Mouse (Mus musculus): ENCODE data around the gene Klrb1a.
"Not testable (repeated sequence)": the region's sequence is repeated elsewhere in the genome, so short reads cannot be mapped to it uniquely, and the experiment has no call there.

Klrb1a gene

DNA sequence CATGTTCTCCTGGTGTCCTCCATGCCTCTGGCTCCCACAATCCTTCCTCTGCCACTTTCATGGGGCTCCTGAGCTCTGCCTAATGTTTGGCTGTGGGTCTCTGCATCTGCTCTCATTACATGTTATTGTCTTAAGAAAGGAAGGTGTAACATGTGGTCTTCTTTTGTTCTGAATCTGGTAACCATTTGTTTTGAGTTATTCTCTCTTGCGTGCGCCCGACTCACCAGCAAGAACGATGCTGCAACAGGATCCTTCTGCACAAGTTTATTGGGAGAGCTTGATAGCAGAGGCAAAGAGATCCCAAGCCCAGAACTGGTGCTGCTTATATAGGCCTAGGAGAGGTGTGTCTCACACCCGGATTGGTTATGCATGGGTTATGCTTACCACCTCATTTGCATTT is at the start of gene Klrb1a:
TSS of gene Klrb1a (minus strand) at position 101 of the 400 bp plus-strand sequence.
- ChIA-PET POLR2A (interaction anchor here in 2 of 4 experiments (0.8 to 1.7 kb wide), 2 partner anchors 166 kb away, joined by 3 to 7 read pairs; partner anchors contain the start of gene Klrb1c (in 2 of the 2)), CTCF (interaction anchor here in 3 of 4 experiments (0.7 to 1.1 kb wide), 3 partner anchors 144 to 922 kb away, joined by 3 read pairs; partner anchors contain the start of gene Klrb1c (in 1 of the 3))

DNA sequence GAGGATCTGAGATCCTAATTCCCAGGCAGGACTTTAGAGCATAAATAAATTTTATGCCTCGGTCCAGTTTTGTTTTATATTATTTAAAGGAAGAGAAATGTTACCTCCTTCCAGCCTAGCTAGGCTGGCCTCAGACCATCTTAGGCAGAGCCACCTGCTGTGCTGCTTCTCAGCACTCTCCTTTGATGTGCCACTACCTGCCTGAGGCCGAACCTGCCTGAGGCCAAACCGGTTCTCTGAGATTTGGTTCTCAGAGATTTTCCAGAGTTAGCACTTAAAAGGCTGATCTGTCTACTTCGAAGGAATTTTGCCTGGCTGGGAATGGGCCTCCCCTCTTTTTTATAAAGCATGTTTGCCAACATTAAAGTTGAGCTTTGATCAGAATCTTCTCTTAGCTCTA is 46.6 kb upstream of the Klrb1a start:
- POLR2A ChIA-PET: interaction anchor here in 1 of 4 experiments (0.6 kb wide), 1 partner anchor 1177 kb away, joined by 4 read pairs; no protein-coding TSS in a partner anchor
- CTCF ChIA-PET: no interaction called here

DNA sequence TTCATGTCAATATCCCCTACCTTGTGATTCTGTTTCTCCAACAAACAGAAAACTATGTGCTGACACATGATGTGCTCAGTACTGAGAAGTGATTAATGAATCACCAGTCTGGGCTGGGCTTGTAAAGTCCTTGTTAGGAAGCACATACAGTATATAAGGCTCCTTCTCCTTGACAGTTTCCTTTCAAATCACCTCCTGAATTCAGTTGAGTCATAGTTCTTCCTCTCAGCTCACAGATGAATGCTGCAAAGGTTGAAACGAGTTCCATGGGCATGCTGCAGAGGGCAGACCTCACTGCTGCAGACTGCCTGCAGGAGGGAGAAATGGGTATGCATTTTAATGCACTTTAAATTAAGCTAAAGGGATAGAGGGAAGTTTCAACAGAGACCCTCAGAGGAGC is 38.9 kb upstream of the Klrb1a start, which contains the start of gene Clec2h:
TSS of gene Clec2h (plus strand) at position 180 of the 400 bp plus-strand sequence.
- POLR2A ChIA-PET: no interaction called here
- CTCF ChIA-PET: interaction anchor here in 1 of 4 experiments (0.8 kb wide), 1 partner anchor 33 kb away, joined by 4 read pairs; no protein-coding TSS in a partner anchor

DNA sequence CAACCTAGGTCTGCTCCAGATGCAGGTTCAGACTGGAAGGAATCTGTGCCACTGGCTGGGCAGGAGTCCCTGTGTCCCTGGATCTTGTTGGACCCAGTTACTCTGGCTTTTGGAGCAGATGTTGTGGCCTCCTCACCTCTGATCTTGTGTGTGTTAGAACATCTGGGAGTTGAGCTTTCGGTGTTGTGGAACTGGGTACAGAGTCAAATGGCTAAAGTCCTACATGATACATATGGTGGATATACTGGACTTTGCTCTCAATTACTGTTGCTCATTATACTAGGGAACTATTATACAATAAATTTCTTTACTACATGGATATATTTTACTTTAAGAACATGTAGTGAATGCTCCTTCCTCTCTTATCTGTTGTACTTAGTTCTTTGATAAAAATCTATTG is 37.9 kb upstream of the Klrb1a start:
- POLR2A ChIA-PET: interaction anchor here in 1 of 4 experiments (1.4 kb wide), 1 partner anchor 11 kb away, joined by 6 read pairs; no protein-coding TSS in a partner anchor
- CTCF ChIA-PET: no interaction called here

DNA sequence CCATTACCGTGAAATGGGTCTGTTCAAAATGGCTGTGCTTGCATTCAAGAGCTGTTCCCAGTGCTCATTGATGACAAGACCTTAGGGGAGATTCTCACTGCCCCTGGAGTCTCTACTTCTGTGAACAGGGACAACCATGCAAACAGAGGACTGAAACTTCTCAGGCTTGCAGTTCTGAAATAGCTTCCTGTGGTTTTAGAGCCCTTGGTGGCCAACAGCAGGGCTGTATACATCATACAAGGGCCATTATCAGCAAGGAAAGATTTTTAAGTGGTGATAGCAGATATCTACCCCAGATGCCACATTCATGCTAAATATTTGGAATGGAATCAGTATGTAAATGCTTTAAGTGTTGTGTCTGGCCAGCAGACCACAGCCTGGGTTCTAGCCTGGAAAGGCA is 29.6 kb upstream of the Klrb1a start:
- POLR2A ChIA-PET: no interaction called here
- CTCF ChIA-PET: no interaction called here

DNA sequence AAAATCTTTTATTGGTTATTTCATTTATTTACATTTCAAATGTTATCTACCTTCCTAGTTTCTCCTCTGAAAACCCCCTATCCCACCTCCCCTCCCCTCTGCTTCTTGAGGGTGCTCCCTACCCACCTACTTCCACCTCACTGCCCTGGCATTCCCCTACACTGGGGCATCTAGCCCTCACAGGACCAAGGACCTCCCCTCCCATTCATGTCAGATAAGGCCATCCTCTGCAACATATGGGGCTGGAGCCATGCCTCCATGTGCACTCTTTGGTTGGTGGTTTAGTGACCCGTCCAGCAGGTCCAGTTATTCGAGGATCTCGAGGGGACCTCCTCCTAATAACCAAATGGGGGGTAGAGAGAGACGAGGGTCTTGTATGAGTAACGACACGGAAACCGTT is 27.5 kb upstream of the Klrb1a start:
- CTCF ChIA-PET: interaction anchor here in 1 of 4 experiments (0.6 kb wide), 1 partner anchor 638 kb away, joined by 3 read pairs; no protein-coding TSS in a partner anchor
- POLR2A ChIA-PET: interaction anchor here in 1 of 4 experiments (1.2 kb wide), 1 partner anchor 162 kb away, joined by 3 read pairs; no protein-coding TSS in a partner anchor

DNA sequence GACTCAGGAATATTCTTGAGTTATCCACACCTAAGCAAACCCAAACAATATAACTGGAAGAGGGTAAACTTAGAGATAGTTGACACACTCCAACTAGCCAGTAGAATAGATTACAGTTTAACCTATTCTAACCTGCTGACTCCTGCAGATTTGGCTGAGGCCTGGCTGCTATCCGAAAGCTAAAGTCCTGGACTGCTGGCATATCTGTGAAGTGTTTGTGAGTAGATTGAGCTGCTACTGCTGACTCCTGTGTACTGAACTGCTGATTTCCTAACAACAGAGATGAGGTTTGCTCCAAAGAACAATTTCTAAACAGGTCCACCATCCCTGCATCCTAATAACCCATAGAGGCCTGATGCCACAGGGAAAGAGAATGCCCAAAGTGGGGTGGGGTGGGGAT is 26.9 kb upstream of the Klrb1a start:
- POLR2A ChIA-PET: interaction anchor here in 1 of 4 experiments (0.9 to 1.2 kb wide), 2 partner anchors 161 to 193 kb away, joined by 3 read pairs; no protein-coding TSS in a partner anchor
- CTCF ChIA-PET: interaction anchor here in 1 of 4 experiments (0.6 kb wide), 1 partner anchor 638 kb away, joined by 3 read pairs; no protein-coding TSS in a partner anchor

DNA sequence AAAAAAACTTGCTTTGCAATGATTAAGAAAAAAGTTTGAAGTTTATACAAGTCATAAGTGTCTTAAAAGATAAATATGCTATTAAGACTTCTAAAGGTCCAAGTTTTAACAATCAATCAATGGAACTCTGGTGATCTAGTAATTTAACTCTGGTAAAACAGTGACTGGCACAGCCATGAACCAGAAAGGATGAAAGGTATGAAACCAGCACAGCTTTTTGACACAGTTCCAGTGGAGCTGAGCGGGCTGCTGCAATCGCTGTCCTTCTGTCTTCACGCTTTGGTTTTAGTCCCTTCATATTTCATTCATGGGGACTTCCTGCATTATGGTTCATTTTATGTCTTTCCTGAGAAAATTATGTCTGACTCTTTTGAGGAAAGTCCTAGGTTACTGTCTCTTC is 26.3 kb upstream of the Klrb1a start:
- CTCF ChIA-PET: no interaction called here
- POLR2A ChIA-PET: interaction anchor here in 1 of 4 experiments (0.9 to 1.2 kb wide), 2 partner anchors 161 to 193 kb away, joined by 3 read pairs; no protein-coding TSS in a partner anchor

DNA sequence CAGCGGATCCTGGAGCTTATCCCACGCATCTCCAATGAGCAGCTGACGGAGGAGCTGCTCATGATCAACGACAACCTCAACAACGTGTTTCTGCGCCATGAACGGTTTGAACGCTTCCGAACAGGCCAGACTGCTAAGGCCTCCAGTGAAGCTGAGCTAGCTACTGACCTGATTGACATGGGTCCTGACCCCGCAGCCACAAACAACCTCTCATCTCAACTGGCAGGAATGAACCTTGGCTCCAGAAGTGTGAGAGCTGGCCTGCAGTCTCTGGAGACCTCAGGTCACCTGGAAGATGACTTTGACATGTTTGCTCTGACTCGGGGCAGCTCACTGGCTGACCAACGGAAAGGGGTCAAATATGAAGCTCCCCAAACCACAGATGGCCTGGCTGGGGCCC is 22.4 kb upstream of the Klrb1a start:
- POLR2A ChIA-PET, CTCF ChIA-PET: not testable (repeated sequence)

DNA sequence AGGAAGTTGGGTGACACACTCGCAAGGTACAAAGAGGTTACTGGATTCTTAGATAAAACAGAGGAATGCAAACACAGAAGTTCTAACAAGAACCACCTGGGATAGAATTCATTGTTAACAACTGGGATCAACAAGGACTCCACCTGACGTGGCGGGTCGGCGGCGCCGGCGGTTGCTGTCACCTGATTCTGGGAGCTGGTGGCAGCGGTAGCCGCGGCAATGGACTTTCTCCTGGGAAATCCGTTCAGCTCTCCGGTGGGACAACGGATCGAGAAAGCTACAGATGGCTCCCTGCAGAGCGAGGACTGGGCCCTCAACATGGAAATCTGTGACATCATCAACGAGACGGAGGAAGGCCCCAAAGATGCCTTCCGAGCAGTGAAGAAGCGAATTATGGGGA is 21.4 kb upstream of the Klrb1a start:
- POLR2A ChIA-PET: not testable (repeated sequence)

DNA sequence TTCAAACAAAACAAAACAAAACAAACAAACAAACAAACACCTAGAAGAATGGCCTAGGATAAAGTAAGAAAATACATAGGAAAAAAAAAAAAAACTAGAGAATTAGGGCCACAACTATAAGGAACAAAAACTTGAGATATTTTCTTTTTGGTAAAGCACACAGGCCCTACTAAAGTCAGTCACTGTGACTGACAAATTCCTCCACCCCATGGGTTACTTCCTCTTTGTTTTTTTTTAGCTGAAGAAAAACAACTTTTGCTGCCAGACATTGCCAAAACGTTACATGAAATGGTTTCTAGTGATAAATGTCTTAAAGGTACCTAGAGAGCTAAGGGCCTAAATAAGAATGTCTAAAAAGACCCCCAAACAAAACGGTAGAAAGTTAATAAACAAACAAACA is 20.7 kb upstream of the Klrb1a start:
- ChIA-PET CTCF (no interaction called here), POLR2A (interaction anchor here in 1 of 4 experiments (0.7 kb wide), 1 partner anchor 411 kb away, joined by 3 read pairs; no protein-coding TSS in a partner anchor)

More for the DNA sequence above, 21.4 kb upstream of the Klrb1a start:
- CTCF ChIA-PET: not testable (repeated sequence)

DNA sequence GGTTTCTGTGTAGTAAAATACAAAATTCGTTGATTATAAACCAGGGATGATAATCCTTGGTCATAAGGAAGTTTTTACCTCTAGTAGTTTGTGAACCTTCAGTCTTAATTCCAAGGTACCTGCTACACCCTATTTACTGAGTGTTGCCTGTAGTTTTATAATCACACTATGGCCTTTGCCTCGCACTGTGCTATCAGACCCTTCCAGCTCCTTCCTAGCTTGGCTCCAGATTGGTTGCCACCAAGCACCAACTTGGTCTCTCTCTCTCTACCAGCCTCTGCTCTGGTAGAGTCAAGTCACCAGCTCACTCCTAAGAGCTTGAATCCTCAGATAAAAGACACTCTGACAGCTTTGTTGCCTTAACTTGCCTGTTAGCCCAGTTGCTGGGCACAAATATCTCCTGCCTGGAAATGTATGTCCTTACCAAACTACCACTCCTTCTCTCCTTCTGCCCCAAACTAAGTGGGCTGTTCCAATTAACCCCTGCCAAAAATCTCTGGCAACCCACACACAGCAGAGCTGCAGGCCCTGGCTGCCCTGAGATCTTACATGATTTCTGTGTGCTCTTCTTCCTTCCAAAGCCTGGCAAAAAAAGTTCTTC is 17.9 kb upstream of the Klrb1a start:
- CTCF ChIA-PET: interaction anchor here in 2 of 4 experiments (0.7 to 1.0 kb wide), 2 partner anchors 11 to 132 kb away, joined by 4 to 6 read pairs; no protein-coding TSS in a partner anchor
- POLR2A ChIA-PET: no interaction called here

DNA sequence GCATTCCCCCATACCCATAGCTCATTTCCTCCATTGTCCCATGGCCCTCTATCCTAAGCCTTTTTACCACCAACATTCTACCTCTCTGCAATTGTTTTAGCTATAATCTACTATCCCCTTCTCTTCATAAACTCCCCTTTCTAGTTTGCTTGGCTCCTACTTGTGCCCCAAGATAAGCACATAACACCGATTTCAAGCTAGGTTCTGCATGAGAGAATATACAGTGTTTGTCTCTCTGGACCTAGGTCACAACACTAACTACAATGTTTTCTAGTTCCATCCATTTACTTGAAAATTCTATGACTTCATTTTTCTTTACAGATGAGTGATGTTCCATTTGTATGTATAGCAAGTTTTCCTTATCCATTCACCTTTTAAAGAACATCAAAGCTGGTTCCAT is 17.3 kb upstream of the Klrb1a start:
- POLR2A ChIA-PET: no interaction called here
- CTCF ChIA-PET: interaction anchor here in 3 of 4 experiments (0.6 to 1.0 kb wide), 3 partner anchors 11 to 131 kb away, joined by 4 to 6 read pairs (median 4); no protein-coding TSS in a partner anchor

DNA sequence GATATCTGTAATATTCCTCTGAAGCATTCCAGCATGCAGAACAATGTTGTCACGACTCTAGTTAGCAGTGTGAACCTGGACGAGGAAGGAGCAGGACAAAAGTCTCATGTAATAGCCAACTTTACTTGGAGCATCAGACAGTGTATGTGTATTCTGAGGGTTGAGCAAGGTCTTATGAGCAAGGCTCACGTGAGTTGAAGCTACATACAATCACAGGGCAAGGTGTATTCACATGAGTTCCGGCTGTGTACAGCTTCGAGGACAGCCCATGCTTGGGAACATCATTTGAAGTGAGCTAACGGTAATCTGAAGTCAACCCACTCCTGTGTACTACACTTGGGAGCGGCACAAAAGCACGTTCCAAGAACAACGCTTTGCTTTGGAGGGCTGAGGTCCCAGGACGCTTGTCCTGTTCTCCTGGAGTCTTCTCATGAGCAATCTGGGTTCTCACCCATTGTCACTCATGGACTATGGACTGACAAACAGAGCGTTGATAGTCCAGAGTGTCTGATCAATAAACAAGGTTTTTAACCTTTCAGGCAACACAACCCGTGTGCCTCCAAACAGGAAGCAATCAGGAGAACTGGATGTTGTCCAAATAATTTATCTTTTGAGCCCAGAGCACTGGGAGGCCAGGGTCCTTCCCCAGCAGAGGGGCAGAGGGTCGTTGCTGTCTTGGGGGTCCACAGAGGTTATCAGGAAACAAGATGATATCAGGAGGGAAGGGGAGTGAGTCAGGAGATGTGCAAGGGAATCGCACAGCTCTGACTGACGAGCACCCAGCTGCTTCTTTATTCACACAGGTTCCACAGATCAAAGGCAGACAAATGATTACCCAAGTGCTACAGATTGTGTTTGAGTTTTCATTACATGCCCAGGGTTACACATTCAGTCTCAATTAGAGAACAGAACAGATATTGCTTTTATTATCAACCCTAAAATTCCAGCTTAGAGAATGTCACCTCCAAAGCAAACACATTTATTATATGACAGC is 7.9 kb upstream of the Klrb1a start:
- ChIA-PET POLR2A (interaction anchor here in 3 of 4 experiments (1.4 to 3.1 kb wide), 5 partner anchors 32 to 129 kb away, joined by 3 to 81 read pairs (median 17); no protein-coding TSS in a partner anchor), CTCF (interaction anchor here (1.3 to 3.3 kb wide), 4 partner anchors 122 to 123 kb away, joined by 7 to 106 read pairs (median 22); no protein-coding TSS in a partner anchor)

DNA sequence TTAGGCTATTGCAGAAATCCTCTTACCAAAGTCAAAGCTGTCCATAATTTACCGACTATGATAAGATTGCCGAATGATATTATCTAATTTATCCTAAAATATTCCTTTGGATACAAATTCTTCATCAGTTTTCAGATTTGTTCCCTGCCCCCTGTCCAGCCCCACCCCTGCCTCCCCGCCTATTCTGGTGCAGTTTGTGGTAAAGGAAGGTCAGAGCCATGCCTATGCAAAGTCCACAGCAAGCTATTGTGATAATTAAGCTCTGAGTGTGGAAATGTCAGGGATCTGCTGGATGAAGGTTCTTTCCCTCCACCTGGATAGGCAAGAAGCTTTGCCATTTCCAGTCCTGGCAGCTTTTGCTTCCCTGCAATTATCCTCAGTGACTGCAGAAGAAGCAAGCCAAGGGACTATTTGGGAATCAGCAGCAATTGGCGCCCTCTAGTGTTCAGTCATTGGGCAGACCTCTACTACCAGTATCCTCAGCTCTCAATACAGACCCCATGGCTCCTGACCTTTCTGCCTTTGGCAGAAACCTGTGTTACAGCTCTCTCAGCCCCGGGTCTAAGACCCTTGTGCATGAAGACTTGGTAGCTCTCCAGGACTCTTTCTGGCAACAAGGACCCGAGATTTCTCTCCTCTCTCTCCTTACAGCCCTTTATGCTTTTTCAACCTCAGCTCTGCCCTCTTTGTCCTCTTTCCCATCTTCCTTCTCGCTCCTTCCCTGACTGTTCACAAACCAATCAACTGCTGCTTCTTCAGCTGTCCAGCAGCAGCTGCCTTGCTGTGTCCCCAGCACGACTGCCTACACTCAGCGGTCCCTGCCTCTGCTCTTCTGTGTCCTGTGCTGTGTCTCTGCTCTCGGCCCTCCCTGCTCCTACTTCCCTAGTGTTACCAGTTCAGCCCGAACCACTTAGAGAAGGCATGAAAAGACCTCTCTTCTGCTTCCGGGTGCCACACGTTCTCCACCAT is 6.7 kb upstream of the Klrb1a start:
- ChIA-PET CTCF (interaction anchor here (0.5 to 3.3 kb wide), 20 partner anchors 10 to 129 kb away, joined by 3 to 106 read pairs (median 4); partner anchors contain the start of gene Clec2h (in 1 of the 4)), POLR2A (interaction anchor here in 3 of 4 experiments (0.9 to 3.1 kb wide), 6 partner anchors 30 to 134 kb away, joined by 3 to 81 read pairs (median 10); no protein-coding TSS in a partner anchor)

DNA sequence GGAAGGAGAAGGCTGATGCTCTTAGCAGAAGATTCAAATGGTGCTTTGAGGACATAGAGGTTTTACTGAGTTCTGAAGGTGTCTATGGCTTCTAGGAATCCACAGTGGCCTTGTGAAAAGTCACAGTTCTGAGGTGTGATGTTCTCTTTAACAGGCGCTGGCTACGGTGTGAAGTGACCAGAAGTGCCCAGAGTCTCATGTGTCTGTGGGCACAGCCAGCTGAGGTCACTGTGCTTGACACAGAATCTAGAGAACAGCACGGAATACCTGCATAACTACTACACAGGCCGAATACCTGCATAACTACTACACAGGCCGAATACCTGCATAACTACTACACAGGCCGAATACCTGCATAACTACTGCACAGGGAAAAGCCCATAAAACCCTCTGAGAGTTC is 1.9 kb upstream of the Klrb1a start:
- POLR2A ChIA-PET, CTCF ChIA-PET: not testable (repeated sequence)

DNA sequence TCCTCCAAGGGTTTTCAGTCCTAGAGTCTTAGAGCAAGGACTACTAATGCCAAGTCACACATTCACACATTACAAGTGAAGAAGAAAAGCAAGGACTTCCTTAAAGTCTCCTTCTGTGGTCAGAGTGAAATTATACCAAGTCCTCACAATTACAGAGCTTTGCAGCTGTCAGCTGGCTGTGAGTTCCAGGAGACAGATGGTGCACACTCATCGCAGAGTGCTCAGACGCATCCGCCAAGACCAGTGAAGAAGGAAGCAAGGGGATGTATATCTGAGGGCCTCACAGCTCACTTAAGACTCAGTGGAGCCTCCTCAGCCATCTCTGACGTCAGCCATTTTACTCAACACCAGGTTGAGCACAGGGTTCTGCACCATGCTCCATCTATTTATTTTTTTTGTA is 1.1 kb upstream of the Klrb1a start:
- ChIA-PET CTCF (no interaction called here), POLR2A (interaction anchor here in 2 of 4 experiments (0.9 to 1.7 kb wide), 2 partner anchors 158 to 165 kb away, joined by 5 to 7 read pairs; partner anchors contain the start of gene Klrb1c (in 1 of the 2))

DNA sequence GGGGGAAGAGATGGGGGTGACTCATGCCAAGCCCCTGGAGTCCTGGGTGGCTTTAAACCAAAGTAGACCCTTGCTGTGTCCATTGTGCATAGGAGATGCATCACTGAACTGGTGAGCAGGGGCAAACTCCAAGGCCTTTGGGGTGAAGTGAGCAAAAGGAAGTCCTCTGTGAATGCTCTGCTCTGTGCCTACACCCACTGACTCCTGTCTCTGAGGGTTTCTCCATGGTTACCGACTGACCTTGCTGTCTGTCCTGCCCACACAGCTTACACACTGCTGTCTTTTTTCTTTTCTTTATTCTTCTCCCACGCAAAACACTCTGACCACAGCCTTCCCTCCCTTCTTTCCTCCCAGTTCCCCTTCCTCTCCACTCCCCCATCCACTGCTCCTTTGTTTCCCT is 600 bp downstream of the Klrb1a start:
- ChIA-PET POLR2A (no interaction called here), CTCF (interaction anchor here in 1 of 4 experiments (1.0 to 1.1 kb wide), 2 partner anchors 143 to 144 kb away, joined by 3 read pairs; no protein-coding TSS in a partner anchor)
